Mouse (Mus musculus) left cerebral cortex, postnatal 4 days (tissue): Measurements from ENCODE around the gene Tmx2. TPM values are rescaled to one million over a fixed set of nuclear protein-coding genes. Genes with fewer than 3 reads are reported as not detected.
"Not testable (repeated sequence)": the region's sequence is repeated elsewhere in the genome, so short reads cannot be mapped to it uniquely, and the experiment has no call there.

Source experiments
- DNase-seq: peaks from one replicate; pipeline ENCODE4 v3.0.0-alpha.2; 2022
- intact Hi-C: fragments of 180-260 bp; cut with DNase I; formaldehyde crosslinking; loops from one replicate; pipeline ENCODE4 v1.15.1; 2025
- total RNA-seq, 2 experiments: library from RNA; stranded (reverse); gene quantifications; 2 replicates each; pipeline ENCODE4 v1.2.3; 2021

The Tmx2 gene
- total RNA-seq, 2 experiments from 2014 or later = 108 to 124 TPM

DNA sequence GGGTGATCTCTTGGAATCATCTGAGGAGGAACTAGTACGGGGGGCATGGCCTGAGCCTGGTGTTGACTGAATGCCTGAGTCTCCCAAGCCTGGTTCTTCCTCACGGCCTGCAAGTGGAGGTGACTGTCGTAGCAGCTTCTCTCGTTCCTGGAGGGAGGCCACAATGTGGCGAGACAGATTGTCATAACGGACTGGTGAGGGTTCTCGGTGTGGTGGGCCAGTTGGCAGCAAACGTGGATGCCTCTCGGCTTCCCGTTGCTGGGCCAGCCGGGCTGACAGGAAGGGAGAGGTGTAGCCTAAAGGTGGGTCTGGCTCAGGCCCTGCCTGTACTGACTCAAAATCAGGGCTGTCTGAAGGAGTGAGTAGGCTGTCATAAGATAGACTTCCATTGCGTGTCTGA lies 11.1 kb upstream of the Tmx2 start:
- intact Hi-C loops = loop anchor here (10.0 kb wide), 1 partner anchor 85 kb away; no protein-coding TSS in a partner anchor
- DNase-seq = no peak

DNA sequence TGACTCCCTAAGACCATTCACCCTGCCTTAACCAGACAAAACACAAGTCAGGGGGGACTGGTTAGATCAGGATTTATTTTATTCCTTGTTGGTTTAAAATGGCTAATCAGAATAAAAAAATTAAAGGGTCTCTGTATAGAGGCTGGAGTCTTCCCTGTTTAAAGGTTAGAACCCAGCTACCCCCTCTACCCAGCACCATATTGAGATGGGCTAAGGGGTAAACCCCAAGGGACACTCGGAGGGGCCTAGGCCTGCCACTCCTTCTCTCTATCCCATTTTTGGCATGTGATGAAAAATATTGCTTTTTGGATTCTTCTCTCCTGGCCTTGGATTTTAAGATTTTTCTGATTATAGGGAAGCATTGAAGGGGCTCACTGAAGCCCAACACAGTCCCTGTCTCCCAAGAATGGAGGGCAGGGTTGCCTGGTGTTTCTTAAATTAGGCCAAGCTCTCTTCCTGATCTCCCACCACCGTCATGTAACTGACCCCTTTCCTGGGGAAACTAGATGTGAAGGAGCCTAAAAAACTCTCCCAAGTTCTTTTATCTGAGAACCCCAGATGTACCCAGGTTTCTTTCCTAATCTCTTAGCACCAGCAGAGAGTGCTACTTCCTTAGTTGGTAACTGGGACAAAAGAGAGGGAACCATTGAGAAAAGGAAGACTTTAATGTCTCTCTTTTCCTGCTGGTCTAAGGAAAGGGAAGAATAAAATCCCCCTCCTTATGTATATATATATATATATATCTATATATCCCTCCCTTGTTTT lies 9.3 kb upstream of the Tmx2 start:
- DNase-seq = no peak
- intact Hi-C loops = no loop called here

DNA sequence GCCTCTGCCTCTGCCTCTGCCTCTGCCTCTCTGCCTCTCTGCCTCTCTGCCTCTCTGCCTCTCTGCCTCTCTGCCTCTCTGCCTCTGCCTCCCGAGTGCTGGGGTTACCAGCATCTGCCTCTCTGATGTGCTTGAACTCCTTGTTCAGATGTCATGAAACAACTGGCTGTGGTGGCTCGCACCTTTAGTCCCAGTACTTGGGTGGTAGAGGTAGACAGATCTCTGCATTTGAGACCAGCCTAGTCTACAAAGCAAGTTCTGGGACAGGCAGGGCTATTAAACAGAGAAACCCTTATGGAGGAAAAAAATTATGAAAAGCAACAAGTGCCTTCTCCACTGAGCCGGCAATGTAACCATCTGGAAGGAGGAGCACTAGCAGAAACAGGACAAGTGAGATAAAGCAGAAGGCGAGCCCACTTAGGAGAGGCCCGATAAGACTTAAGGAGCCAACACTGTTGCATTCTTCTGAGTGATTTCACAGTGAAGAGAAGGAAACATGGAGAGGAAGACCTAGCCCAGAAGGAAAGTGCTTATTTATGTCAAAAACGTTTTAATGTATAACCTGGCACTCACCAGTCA lies 3.8 kb upstream of the Tmx2 start:
- intact Hi-C loops = no loop called here

DNA sequence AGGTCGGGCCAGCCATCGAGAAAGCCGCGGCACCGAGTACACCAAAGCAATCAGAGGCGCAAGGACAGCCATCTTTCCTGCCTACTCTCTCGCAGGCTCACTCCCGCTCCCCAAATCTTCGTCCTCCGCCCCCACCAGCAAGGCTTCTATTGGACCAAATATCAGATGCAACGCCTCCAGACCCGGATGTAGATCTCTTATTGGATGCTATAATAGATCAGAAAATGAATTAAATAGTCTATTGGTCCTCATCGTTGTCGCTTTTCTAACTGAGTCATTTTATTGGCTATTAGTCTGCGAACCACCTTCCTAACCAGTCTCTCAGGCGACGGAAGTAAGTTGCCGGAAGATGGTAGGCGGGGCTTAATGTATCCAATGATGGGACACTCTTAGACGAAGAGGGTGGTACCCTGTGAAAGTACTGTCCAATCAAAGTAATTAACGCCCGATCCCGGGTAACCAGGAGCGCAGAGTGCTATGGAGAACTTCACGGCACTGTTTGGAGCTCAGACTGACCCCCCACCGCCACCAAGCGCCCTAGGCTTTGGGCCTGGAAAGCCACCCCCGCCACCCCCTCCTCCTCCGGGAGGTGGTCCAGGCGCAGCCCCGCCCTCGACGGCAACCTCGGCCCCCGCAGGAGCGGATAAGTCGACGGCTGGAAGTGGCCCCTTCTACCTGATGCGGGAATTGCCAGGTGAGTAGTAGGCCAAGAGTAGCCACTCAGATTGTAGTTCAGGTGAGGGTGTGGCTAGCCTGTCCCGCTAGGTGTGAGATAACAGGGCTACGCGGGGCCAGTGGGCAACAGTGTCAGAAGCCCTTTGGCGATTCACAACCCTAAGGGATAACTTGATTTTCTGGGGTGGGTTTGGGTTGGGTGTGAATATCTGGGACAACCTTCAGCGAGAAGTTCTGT lies 716 bp downstream of the Tmx2 start, which contains the start of the genes Gm28635 and Med19:
TSS of gene Gm28635 (minus strand) at position 74 of the 913 bp plus-strand sequence.
TSS of gene Med19 (plus strand) at position 435 of the 913 bp plus-strand sequence.
- DNase-seq = peak; percentile 90
- intact Hi-C loops = no loop called here

More for the DNA sequence above, 3.8 kb upstream of the Tmx2 start:
- no peak for DNase-seq

DNA sequence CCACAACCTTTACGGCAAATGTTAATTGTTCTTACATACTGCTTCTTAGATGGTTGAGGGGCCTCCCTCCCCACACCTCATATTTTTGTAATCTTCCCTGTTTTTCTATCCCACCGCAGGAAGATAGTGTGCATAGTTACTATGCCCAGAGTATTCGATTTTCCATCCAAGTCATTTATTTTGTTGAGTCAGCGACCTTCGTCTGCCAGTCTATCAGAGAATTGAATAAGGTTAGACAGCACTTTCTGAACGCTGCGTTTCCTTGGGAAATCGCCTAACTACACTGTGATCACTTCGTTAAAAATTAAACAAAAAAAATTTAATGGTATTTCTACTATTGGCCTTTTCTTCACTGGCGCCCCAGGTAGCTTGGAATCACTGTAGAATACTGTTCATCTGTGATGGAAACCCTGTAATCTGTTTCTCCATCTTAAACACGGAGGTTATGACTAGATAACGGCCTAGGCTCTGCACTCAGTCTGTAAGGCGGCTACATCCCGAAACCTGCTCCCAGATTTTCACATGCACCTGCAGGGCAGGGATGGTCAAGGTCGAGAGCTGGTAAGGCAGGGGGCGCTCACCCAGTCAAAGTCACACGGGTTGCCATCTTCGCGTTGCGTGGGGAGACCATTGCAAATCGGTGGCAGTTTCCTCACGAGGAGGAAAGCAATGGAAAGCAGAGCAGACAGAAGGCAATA lies 1.5 kb downstream of the Tmx2 start:
- no peak for DNase-seq
- intact Hi-C loops = no loop called here

DNA sequence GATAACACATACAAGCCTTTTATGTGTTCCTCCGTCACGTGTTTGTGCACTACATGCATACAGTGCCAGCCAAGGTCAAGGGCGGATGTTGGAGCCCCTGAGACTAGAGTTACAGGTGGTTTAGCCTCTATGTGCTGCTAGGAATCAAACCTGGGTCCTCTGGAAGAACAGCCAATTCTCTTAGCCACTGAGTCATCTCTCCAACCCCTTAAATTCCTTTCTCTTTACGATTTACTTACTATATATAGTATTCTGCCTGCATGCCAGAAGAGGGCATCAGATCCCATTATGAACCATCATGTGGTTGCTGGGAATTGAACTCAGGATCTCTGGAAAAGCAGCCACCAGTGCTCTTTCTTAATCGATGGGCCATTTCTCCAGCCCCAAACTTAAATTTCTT lies 7.4 kb downstream of the Tmx2 start:
- DNase-seq, intact Hi-C loops: not testable (repeated sequence)

DNA sequence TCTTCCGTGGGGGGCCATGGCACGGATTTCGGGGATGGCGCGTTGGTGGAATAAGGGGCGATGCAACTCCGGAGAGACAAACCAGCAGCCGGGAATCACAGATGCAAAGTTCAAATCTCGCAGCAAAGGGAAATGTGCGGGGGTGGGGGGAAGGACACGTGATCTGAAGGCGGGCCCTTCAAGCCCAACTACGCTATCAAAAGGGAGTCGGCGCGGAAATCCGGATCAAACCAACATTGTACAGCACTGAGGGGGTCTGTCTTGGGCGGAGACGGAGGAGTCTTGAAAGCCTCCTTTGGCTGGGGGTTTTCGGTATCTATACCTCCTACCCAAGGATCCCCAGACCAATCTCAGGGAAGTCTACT lies 8.4 kb downstream of the Tmx2 start, which contains the start of gene Selenoh:
TSS of gene Selenoh (minus strand) at position 202 of the 365 bp plus-strand sequence.
- intact Hi-C loops = no loop called here
- DNase-seq = peak; percentile 93

DNA sequence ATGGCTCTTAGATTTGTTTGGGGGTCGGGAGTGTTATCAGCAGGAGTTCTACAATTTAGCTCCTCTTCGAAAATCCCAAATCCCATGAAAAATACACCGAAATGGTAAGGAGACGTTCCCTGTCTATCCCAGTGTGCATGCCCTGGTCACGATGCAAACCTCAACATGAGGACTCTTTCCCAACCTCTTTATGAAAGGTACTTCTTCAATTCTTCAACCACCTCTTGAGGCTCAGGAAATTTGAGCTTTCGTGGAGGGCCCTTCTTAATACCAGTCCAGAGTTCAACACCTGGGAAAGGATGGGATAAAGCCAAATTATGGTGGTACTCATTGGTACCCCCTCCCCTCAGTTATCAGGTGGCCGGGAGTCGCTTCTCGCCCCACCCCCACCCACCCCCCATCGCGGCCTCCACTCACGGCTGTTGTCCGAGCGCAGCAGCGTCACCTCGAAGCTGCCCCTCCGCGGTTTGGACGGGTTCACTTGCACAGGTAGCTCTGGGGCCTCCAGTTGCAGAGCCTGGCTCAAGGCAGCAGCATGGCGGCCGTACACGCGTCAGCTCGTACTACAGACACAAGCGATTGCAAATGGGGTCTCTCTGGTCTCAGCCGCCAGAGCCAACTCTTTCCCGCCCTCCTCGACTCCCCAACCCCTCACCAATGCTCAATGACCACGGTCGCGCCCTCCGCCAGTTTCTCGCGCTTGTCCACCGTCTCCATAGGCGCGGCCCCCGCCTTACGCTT lies 8.9 kb downstream of the Tmx2 start:
- intact Hi-C loops = no loop called here
- no peak for DNase-seq

DNA sequence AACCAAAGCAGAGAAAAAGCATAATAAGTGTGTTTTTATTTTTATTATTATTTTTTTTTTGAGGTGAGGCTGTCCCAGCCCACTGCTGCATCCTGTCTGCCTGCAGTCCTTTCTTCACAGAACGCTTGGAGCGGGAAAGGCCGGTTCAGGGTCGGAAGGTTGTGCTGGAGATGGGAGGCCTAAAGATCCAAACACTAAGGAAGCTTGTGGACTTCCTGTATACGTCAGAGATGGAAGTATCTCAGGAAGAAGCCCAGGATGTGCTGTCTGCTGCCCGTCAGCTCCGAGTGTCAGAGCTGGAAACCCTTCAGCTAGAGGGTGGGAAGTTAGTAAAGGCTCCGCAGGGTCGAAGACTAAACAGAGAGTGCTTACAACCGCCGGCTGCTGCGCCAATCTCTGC lies 12.9 kb downstream of the Tmx2 start:
- intact Hi-C loops = no loop called here
- DNase-seq = no peak

DNA sequence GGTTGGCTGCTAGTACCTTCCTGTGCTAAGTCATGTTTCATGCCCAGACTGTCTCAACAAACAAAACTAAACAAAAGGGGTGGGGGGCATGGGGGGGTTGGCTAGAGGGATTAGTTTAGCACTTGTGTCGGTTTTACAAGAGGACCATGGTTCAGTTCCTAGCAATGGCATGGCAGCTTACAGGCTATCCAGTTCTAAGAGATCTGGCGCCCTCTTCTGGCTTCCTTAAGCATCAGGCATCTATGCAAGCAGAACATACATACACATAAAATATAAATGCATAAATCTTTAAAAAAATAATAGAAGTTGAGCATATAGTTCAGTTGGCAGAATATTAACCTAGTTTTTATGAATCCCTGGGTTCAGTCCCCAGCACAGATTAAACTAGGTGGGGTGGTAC lies 16.1 kb downstream of the Tmx2 start:
- intact Hi-C loops = loop anchor here (5.0 kb wide), 2 partner anchors 46 to 206 kb away; no protein-coding TSS in a partner anchor
- DNase-seq = peak; percentile 51

DNA sequence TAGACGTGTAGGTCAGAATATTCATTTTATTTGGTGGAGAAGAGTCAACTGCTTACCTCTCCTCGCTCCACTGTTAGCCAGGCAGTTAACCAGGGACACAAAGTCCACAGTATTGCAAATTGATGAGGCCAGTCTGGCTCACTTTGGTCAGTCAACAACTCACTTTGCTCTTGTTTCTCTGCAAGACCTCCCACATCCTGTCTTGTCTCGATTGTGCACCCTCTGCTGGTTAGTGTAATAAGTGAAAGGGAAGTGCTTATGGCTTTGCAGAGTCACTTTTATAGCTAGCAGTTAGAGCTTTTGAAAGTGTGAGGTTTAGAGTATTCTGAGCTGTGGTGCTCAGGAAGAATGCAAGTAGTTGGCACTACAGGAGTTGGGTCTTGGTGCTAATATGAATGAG lies 18.7 kb downstream of the Tmx2 start:
- intact Hi-C loops = loop anchor here (5.0 kb wide), 2 partner anchors 43 to 203 kb away; no protein-coding TSS in a partner anchor

DNA sequence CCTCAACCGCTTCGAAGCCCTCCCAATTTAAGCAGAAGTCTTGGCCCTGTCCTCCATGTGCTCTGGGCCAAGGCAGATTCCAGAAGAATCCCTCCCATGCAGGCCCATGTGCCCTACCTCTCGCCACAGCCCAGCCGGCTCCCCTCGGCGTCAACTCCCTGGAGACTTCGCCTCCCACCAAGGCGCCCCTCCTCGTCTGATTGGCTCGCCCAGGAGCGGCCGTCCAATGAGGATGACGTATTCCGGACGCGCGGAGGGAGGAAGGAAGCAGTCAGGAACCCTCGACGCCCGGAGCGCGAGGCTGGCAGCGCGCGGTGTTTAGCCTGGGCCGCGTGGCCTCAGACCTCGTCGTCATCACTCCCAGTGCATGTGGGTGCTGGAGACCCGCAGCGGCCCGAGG lies 20.1 kb downstream of the Tmx2 start, which contains the start of gene Btbd18:
TSS of gene Btbd18 (plus strand) at position 274 of the 400 bp plus-strand sequence.
- no peak for DNase-seq
- intact Hi-C loops = no loop called here

More for the DNA sequence above, 18.7 kb downstream of the Tmx2 start:
- no peak for DNase-seq

DNA sequence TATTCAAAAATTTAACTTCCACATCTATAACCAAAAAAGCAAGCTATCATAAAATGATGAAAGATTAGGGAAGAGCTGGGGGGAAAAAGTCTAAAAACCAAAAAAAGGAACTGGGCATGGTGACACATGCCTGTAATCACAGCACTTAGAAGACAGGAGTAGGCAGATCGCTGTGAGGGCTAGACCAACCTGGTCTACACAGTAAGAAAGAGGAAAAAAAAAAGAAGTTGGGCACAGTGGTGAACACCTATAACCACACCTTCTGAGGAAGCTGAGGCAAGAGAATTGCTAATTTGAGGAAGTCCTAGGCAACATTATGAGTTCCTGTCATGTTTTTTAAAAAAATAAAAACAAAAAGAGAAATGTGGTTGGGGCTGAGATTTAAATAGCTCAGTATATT lies 23.1 kb downstream of the Tmx2 start:
- no peak for DNase-seq
- intact Hi-C loops = no loop called here

DNA sequence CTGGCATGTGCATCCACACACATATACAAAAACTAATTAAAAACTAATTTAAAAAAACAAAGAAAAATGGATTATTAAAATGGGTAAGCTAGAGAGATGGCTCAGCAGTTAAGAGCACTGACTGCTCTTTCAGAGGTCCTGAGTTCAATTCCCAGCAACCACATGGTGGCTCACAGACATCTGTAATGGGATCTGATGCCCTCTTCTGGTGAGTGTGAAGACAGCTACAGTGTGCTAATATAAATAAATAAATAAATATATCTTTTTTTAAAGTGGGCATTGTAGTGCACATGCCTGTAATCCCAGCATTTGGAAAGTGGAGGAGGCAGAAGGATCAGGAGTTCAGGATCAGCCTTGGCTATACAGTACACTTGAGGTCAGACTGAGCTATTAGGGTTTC lies 25.6 kb downstream of the Tmx2 start:
- DNase-seq = no peak
- intact Hi-C loops = no loop called here

DNA sequence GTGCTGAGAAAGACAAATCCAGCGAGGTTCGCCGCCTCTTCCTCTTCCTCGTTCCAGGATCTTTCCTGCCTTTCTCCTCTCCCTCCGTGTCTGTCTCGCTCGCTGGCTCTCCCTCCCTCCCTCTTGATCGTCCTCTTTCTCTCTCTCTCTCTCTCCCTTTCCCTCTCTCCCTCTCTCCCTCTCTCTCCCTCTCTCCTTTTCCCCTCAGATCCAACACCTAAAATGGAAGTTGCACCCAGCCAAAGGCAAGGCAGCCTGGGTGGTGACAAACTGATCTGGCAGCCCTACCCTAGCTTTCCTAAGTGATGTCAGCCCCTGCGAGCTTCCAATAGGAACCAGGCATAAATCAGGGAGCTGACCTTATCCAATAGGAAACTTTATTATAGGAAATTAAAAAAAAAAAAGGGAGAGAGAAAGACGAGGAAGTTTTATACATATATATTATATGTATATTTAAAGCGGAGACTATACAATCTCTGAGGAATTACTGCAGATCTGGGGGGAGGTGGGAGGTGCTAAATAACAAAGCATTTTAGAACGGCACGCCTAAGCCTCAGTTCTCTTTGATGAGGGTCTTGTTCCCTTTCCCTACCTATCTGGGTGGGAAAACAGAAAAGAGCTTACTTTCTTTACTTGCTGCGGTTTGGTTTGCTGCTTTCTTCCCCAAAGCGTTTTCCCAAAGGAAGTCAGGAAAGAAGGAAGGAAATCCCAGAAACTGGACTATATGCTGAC lies 28.3 kb downstream of the Tmx2 start, which contains the start of gene Ctnnd1:
TSS of gene Ctnnd1 (minus strand) at position 302 of the 732 bp plus-strand sequence.
- intact Hi-C loops = no loop called here
- DNase-seq = peak; percentile 82

DNA sequence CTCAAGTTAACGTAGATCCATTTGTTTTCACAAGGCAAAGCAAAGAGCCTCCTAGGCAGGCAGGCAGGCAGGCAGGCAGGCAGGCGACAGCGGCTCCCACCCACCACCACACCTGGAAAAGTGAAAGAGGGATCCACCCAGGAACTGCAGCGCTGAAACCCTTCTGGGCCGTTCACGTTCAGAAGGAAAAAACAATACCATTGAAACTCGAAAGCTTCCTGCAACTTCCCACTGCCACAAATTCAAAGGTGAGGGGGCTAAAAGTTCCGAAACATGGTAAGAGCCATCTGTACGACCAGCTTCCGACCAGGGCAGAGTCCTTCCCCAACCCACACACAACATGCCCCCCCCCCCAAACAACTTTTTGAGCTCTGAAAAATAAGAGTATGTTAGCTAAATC lies 29.3 kb downstream of the Tmx2 start:
- intact Hi-C loops = no loop called here
- no peak for DNase-seq

DNA sequence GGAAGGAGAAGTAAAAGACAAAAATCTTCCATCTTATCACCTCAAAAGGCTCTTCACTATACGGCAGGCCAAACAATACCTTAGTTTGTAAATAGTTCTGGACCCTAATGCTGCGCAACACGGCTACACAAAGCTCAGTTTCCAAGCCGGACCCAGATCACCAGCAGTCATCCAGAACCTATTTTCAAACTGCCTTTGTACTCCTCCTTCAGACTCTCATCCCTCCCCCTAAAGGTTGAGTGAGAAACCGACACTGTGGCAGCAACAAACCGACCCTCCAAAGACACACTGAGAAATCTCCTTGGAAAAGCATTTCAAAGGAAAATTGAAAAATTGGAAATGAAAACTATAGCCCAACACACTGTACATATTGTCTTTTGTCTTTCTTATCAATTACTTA lies 30.6 kb downstream of the Tmx2 start:
- intact Hi-C loops = no loop called here
- no peak for DNase-seq

DNA sequence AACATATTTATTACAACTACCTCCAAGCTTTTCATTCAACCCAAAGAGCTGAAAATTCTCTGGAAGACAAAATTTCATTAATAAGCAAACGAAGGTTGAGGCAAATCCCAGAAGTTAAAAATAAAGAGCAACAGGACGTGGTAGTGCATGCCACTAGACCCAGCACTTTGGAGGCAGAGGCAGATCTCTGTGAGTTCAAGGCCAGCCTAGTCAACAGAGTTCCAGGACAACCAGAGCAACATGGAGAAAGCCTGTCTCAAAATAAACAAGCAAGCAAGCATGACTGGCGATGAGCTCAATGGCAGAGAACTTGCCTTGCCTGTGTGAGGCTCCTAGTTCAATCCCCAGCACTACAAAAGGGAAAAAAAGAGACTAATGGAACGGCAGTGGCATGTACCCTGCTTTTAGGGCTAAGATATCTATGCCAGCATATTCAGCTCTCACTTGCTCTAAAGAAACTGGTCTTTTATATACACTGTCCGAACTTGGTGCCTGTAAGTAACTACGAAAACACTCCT lies 31.8 kb downstream of the Tmx2 start:
- DNase-seq = no peak
- intact Hi-C loops = no loop called here

DNA sequence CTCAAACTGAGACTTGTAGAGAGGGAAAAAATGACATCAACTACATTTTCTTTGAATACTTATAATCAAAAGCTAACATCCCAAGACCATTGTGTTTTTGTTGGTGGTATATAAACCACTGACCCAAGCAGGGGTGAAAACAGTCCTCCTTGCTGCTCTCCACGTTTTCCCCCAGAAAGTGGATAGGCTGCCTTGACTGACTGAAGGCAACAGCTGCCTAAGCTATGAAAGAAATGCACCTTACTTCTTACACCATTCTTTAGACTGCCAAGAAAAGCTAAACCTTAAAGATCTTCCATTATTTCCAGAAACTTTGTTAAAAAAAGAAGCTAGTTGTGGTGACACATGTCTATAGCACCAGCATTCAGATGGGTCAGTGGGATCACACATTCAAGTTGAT lies 32.8 kb downstream of the Tmx2 start:
- intact Hi-C loops = no loop called here
- DNase-seq = no peak
